Mouse (Mus musculus) ovary, postnatal 10 days (tissue): Measurements from ENCODE around the gene Olfr1082.
"Not testable (repeated sequence)": the region's sequence is repeated elsewhere in the genome, so short reads cannot be mapped to it uniquely, and the experiment has no call there.

ENCODE experiments used
- DNase-seq: peaks from one replicate; pipeline ENCODE4 v3.0.0; 2022; ENCODE audit warnings: low spot score

Gene Olfr1082

GRCm38 (mm10) chr2:86598866-86599265 is at the start of gene Olfr1082:
Gene Olfr1082, minus strand, starts transcription at chr2:86598966.
- not testable (repeated sequence) for DNase-seq

- DNase-seq = not testable (repeated sequence)
These were observed 40.9 kb upstream of the Olfr1082 start, which contains the start of gene Olfr1084 for GRCm38 (mm10) chr2:86639625-86640024. Gene Olfr1084, minus strand, starts transcription at chr2:86639725.

GRCm38 (mm10) chr2:86558135-86558534 is 40.6 kb downstream of the Olfr1082 start, which contains the start of gene Olfr1080:
Gene Olfr1080, minus strand, starts transcription at chr2:86558235.
- DNase-seq = not testable (repeated sequence)
